Mouse (Mus musculus): Measurements from ENCODE around the gene A930004D18Rik. TPM values are rescaled to one million over a fixed set of nuclear protein-coding genes. Genes with fewer than 3 reads are reported as not detected.

The A930004D18Rik gene
- polyA plus RNA-seq (2015; fragmentation: Nextera tagmentation; extraction: Ambion mirVana): 9.6 and 14.1 TPM in 2 replicates

GRCm38 (mm10) chr2:18037491-18037890, at the start of gene A930004D18Rik:
Gene A930004D18Rik (minus strand): TSS chr2:18037737.
- Histone ChIP-seq H3K36me3 (ENCODE audit: control insufficient read depth, insufficient read depth) (no peaks in the 10 kb centered on the region), H3K4me2 (ENCODE audit: low read length) (no peak within 1 kb of the TSS), H3K4me3 (replicated peaks; ENCODE audit: low read length) (no peak within 1 kb of the TSS), H3K27me3 (replicated peaks; ENCODE audit: control insufficient read depth, insufficient read depth, low read length) (no peaks in the 10 kb centered on the region), H3K27ac (ENCODE audit: low read length) (no peak within 1 kb of the TSS), H3K9me3 (ENCODE audit: control insufficient read depth, low read length) (no peaks in the 10 kb centered on the region), H3K9ac (replicated peaks; ENCODE audit: low read depth, low read length) (no peak within 1 kb of the TSS), H3K4me1 (replicated peaks; ENCODE audit: control insufficient read depth, insufficient read depth, low read length) (peaks cover 42% of the 10 kb centered on the region)
- WGBS: 77% methylated on average over 2 of the region's 2 CpGs
- ATAC-seq: no peak

GRCm38 (mm10) chr2:18080182-18080860, 42.8 kb upstream of the A930004D18Rik start:
- Histone ChIP-seq H3K27me3 (replicated peaks; ENCODE audit: control insufficient read depth, insufficient read depth, low read length) (no peaks in the 10 kb centered on the region), H3K4me1 (replicated peaks; ENCODE audit: control insufficient read depth, insufficient read depth, low read length) (no peaks in the 10 kb centered on the region; the same call in 1 of the 2 replicates), H3K9ac (replicated peaks; ENCODE audit: low read depth, low read length) (no peak overlapping the region), H3K27ac (ENCODE audit: low read length) (no peak overlapping the region), H3K4me3 (replicated peaks; ENCODE audit: low read length) (no peak overlapping the region), H3K36me3 (ENCODE audit: control insufficient read depth, insufficient read depth) (peaks cover 12% of the 10 kb centered on the region), H3K9me3 (ENCODE audit: control insufficient read depth, low read length) (no peaks in the 10 kb centered on the region), H3K4me2 (ENCODE audit: low read length) (no peak overlapping the region)
- ATAC-seq: no peak
- 84% methylated on average over 2 of the region's 2 CpGs for WGBS

- 90% methylated on average over 2 of the region's 2 CpGs for WGBS
These were observed 34.4 kb upstream of the A930004D18Rik start for GRCm38 (mm10) chr2:18071947-18072346.

GRCm38 (mm10) chr2:18068071-18068796, 30.7 kb upstream of the A930004D18Rik start:
- H3K4me2 ChIP-seq (ENCODE audit: low read length): no peak overlapping the region
- 83% methylated on average over 4 of the region's 4 CpGs for WGBS
- H3K27me3 ChIP-seq (replicated peaks; ENCODE audit: control insufficient read depth, insufficient read depth, low read length): no peaks in the 10 kb centered on the region
- no peak overlapping the region for H3K4me3 ChIP-seq (replicated peaks; ENCODE audit: low read length)
- H3K4me1 ChIP-seq (replicated peaks; ENCODE audit: control insufficient read depth, insufficient read depth, low read length): peaks cover 12% of the 10 kb centered on the region
- no peaks in the 10 kb centered on the region for H3K36me3 ChIP-seq (ENCODE audit: control insufficient read depth, insufficient read depth)
- H3K27ac ChIP-seq (ENCODE audit: low read length): no peak overlapping the region
- no peaks in the 10 kb centered on the region for H3K9me3 ChIP-seq (ENCODE audit: control insufficient read depth, low read length)
- no peak for ATAC-seq
- H3K9ac ChIP-seq (replicated peaks; ENCODE audit: low read depth, low read length): no peak overlapping the region

More at GRCm38 (mm10) chr2:18071947-18072346, 34.4 kb upstream of the A930004D18Rik start:
- no peaks in the 10 kb centered on the region for H3K9me3 ChIP-seq (ENCODE audit: control insufficient read depth, low read length)
- H3K4me1 ChIP-seq (replicated peaks; ENCODE audit: control insufficient read depth, insufficient read depth, low read length): no peaks in the 10 kb centered on the region
- H3K27ac ChIP-seq (ENCODE audit: low read length): no peak overlapping the region
- H3K9ac ChIP-seq (replicated peaks; ENCODE audit: low read depth, low read length): no peak overlapping the region
- no peaks in the 10 kb centered on the region for H3K27me3 ChIP-seq (replicated peaks; ENCODE audit: control insufficient read depth, insufficient read depth, low read length)
- ATAC-seq: no peak
- no peak overlapping the region for H3K4me3 ChIP-seq (replicated peaks; ENCODE audit: low read length)
- H3K36me3 ChIP-seq (ENCODE audit: control insufficient read depth, insufficient read depth): peaks cover 7% of the 10 kb centered on the region; the same call in 1 of the 2 replicates
- no peak overlapping the region for H3K4me2 ChIP-seq (ENCODE audit: low read length)

- Histone ChIP-seq H3K36me3 (ENCODE audit: control insufficient read depth, insufficient read depth) (no peaks in the 10 kb centered on the region), H3K4me3 (replicated peaks; ENCODE audit: low read length) (no peak overlapping the region), H3K27ac (ENCODE audit: low read length) (no peak overlapping the region), H3K4me1 (replicated peaks; ENCODE audit: control insufficient read depth, insufficient read depth, low read length) (peaks cover 12% of the 10 kb centered on the region), H3K27me3 (replicated peaks; ENCODE audit: control insufficient read depth, insufficient read depth, low read length) (no peaks in the 10 kb centered on the region), H3K4me2 (ENCODE audit: low read length) (no peak overlapping the region), H3K9ac (replicated peaks; ENCODE audit: low read depth, low read length) (no peak overlapping the region), H3K9me3 (ENCODE audit: control insufficient read depth, low read length) (no peaks in the 10 kb centered on the region)
- no peak for ATAC-seq
These were observed 28.9 kb upstream of the A930004D18Rik start for GRCm38 (mm10) chr2:18066436-18066835.

GRCm38 (mm10) chr2:18065708-18066030, 28.1 kb upstream of the A930004D18Rik start:
- Histone ChIP-seq H3K4me1 (replicated peaks; ENCODE audit: control insufficient read depth, insufficient read depth, low read length) (peaks cover 12% of the 10 kb centered on the region), H3K9ac (replicated peaks; ENCODE audit: low read depth, low read length) (peak overlapping the region; percentile 95), H3K4me3 (replicated peaks; ENCODE audit: low read length) (peak overlapping the region; percentile 78), H3K27ac (ENCODE audit: low read length) (peak overlapping the region; percentile 99), H3K27me3 (replicated peaks; ENCODE audit: control insufficient read depth, insufficient read depth, low read length) (no peaks in the 10 kb centered on the region), H3K9me3 (ENCODE audit: control insufficient read depth, low read length) (no peaks in the 10 kb centered on the region), H3K4me2 (ENCODE audit: low read length) (peak overlapping the region; percentile 79), H3K36me3 (ENCODE audit: control insufficient read depth, insufficient read depth) (no peaks in the 10 kb centered on the region)
- 4% methylated on average over 6 of the region's 6 CpGs for WGBS
- ATAC-seq: no peak; the same call in 1 of the 2 replicates

GRCm38 (mm10) chr2:18064941-18065707, 27.6 kb upstream of the A930004D18Rik start:
- peaks cover 12% of the 10 kb centered on the region for H3K4me1 ChIP-seq (replicated peaks; ENCODE audit: control insufficient read depth, insufficient read depth, low read length)
- peak overlapping the region; percentile 78 for H3K4me3 ChIP-seq (replicated peaks; ENCODE audit: low read length)
- H3K9ac ChIP-seq (replicated peaks; ENCODE audit: low read depth, low read length): peak overlapping the region; percentile 95
- H3K27ac ChIP-seq (ENCODE audit: low read length): peak overlapping the region; percentile 99
- WGBS: under 1% methylated on average over 66 of the region's 85 CpGs
- H3K4me2 ChIP-seq (ENCODE audit: low read length): peak overlapping the region; percentile 79
- H3K9me3 ChIP-seq (ENCODE audit: control insufficient read depth, low read length): no peaks in the 10 kb centered on the region
- no peaks in the 10 kb centered on the region for H3K36me3 ChIP-seq (ENCODE audit: control insufficient read depth, insufficient read depth)
- ATAC-seq: peak; percentile 34
- H3K27me3 ChIP-seq (replicated peaks; ENCODE audit: control insufficient read depth, insufficient read depth, low read length): no peaks in the 10 kb centered on the region

GRCm38 (mm10) chr2:18064356-18064858, 26.9 kb upstream of the A930004D18Rik start:
- Histone ChIP-seq H3K9me3 (ENCODE audit: control insufficient read depth, low read length) (no peaks in the 10 kb centered on the region), H3K36me3 (ENCODE audit: control insufficient read depth, insufficient read depth) (no peaks in the 10 kb centered on the region), H3K4me1 (replicated peaks; ENCODE audit: control insufficient read depth, insufficient read depth, low read length) (peaks cover 12% of the 10 kb centered on the region), H3K4me2 (ENCODE audit: low read length) (peak overlapping the region; percentile 87), H3K27ac (ENCODE audit: low read length) (peak overlapping the region; percentile 99), H3K9ac (replicated peaks; ENCODE audit: low read depth, low read length) (peak overlapping the region; percentile 95), H3K4me3 (replicated peaks; ENCODE audit: low read length) (peak overlapping the region; percentile 78), H3K27me3 (replicated peaks; ENCODE audit: control insufficient read depth, insufficient read depth, low read length) (no peaks in the 10 kb centered on the region)
- under 1% methylated on average over 25 of the region's 58 CpGs for WGBS
- ATAC-seq: peak; percentile 97

GRCm38 (mm10) chr2:18063763-18064251, 26.3 kb upstream of the A930004D18Rik start:
- peak; percentile 66 for ATAC-seq
- H3K9ac ChIP-seq (replicated peaks; ENCODE audit: low read depth, low read length): peak overlapping the region; percentile 95
- WGBS: under 1% methylated on average over 18 of the region's 18 CpGs
- H3K9me3 ChIP-seq (ENCODE audit: control insufficient read depth, low read length): no peaks in the 10 kb centered on the region
- H3K4me2 ChIP-seq (ENCODE audit: low read length): peak overlapping the region; percentile 87
- peak overlapping the region; percentile 78 for H3K4me3 ChIP-seq (replicated peaks; ENCODE audit: low read length)
- peaks cover 12% of the 10 kb centered on the region for H3K4me1 ChIP-seq (replicated peaks; ENCODE audit: control insufficient read depth, insufficient read depth, low read length)
- peak overlapping the region; percentile 99 for H3K27ac ChIP-seq (ENCODE audit: low read length)
- H3K36me3 ChIP-seq (ENCODE audit: control insufficient read depth, insufficient read depth): no peaks in the 10 kb centered on the region
- H3K27me3 ChIP-seq (replicated peaks; ENCODE audit: control insufficient read depth, insufficient read depth, low read length): no peaks in the 10 kb centered on the region
